9 mouse cellular contexts compared by ENCODE assay signal in genomic region chr15:32257886-32258319, GRCm38 (mm10). TPM values are rescaled to one million over a fixed set of nuclear protein-coding genes. Genes with fewer than 3 reads are reported as not detected.
DNase-seq lines count a peak whose midpoint lies in the region; ATAC-seq and TF ChIP-seq lines count a peak whose summit lies in the region.
"Had no signal": no experiment of that assay in that cellular context is flagged by ENCODE, and none has a peak within 500 bp of the region (broad histone marks: within the 10 kb centered on the region; RNA-seq: fewer than 3 reads in every experiment).

No protein-coding gene starts in this region.

- ATAC-seq in hindbrain, embryonic 16.5 days, result no peak; the same call in 1 of the 2 replicates
- no peak for ATAC-seq in hindbrain, embryonic 11.5 days (ENCODE audit: low FRiP score)
- ATAC-seq in forebrain, postnatal 0 days, result peak; percentile 83
- ATAC-seq in stomach, postnatal 0 days (ENCODE audit: low FRiP score, low TSS enrichment), result 0 out of 2 replicates have a peak, but pooled peaks have one; percentile 40
- ATAC-seq in midbrain, embryonic 16.5 days, result no peak

- no peaks in the 10 kb centered on the region for H3K36me3 ChIP-seq in hindbrain, embryonic 16.5 days (ENCODE audit: control insufficient read depth, insufficient read depth, low read length)
- H3K36me3 ChIP-seq in hindbrain, embryonic 11.5 days (ENCODE audit: control insufficient read depth, insufficient read depth, low read length), result no peaks in the 10 kb centered on the region
- no peaks in the 10 kb centered on the region for H3K36me3 ChIP-seq in forebrain, postnatal 0 days (ENCODE audit: insufficient read depth)
- no peaks in the 10 kb centered on the region for H3K36me3 ChIP-seq in stomach, postnatal 0 days (ENCODE audit: control insufficient read depth, insufficient read depth, low read length)
- no peaks in the 10 kb centered on the region for H3K36me3 ChIP-seq in midbrain, embryonic 16.5 days (ENCODE audit: control insufficient read depth, insufficient read depth, low read length)

- H3K4me3 ChIP-seq in hindbrain, embryonic 16.5 days (ENCODE audit: low read length), result no peak overlapping the region
- no peak overlapping the region for H3K4me3 ChIP-seq in hindbrain, embryonic 11.5 days (ENCODE audit: low read depth, low read length)
- peak overlapping the region; percentile 4; the same call in 1 of the 2 replicates for H3K4me3 ChIP-seq in brown adipose tissue, adult 24 weeks (ENCODE audit: insufficient read depth, low read depth, low read length)
- no peak overlapping the region for H3K4me3 ChIP-seq in forebrain, postnatal 0 days (ENCODE audit: low read depth, low read length)
- H3K4me3 ChIP-seq in stomach, postnatal 0 days (ENCODE audit: low read depth, low read length), result no peak overlapping the region
- H3K4me3 ChIP-seq in midbrain, embryonic 16.5 days (ENCODE audit: low read depth, low read length), result no peak overlapping the region
- H3K4me3 ChIP-seq: erythroblast, embryonic 14.5 days had no signal

- DNase-seq in hindbrain, embryonic 11.5 days (ENCODE audit: low spot score), result no peak
- peak; percentile 79 for DNase-seq in forebrain, postnatal 0 days
- DNase-seq in layer of hippocampus, adult 8-10 months (ENCODE audit: low spot score in 2 of 2), result peak; percentile 63 to 70
- DNase-seq in stomach, postnatal 0 days (ENCODE audit: low spot score), result no peak
- no peak for DNase-seq in ovary, postnatal 10 days (ENCODE audit: low spot score)

- H3K9ac ChIP-seq in hindbrain, embryonic 16.5 days (ENCODE audit: low read depth, low read length), result no peak overlapping the region
- no peak overlapping the region for H3K9ac ChIP-seq in hindbrain, embryonic 11.5 days (ENCODE audit: low read depth, low read length)
- no peak overlapping the region for H3K9ac ChIP-seq in forebrain, postnatal 0 days
- H3K9ac ChIP-seq in stomach, postnatal 0 days (ENCODE audit: low read length), result no peak overlapping the region
- H3K9ac ChIP-seq in midbrain, embryonic 16.5 days (ENCODE audit: low read depth, low read length), result no peak overlapping the region

- H3K27ac ChIP-seq in hindbrain, embryonic 16.5 days (ENCODE audit: low read depth, low read length), result no peak overlapping the region
- no peak overlapping the region for H3K27ac ChIP-seq in hindbrain, embryonic 11.5 days (ENCODE audit: low read depth, low read length)
- H3K27ac ChIP-seq in brown adipose tissue, adult 24 weeks (replicated peaks; ENCODE audit: low read depth, low read length), result no peak overlapping the region
- no peak overlapping the region for H3K27ac ChIP-seq in forebrain, postnatal 0 days (ENCODE audit: low read depth, low read length)
- H3K27ac ChIP-seq in stomach, postnatal 0 days (replicated peaks), result no peak overlapping the region
- no peak overlapping the region for H3K27ac ChIP-seq in midbrain, embryonic 16.5 days (ENCODE audit: low read length)

- no peak for TF ChIP-seq EP300 in stomach, postnatal 0 days (optimal IDR thresholded peaks at IDR 0.05)

- 51% methylated on average over 7 of the region's 7 CpGs for WGBS in hindbrain, embryonic 16.5 days
- WGBS in hindbrain, embryonic 11.5 days, result 64% methylated on average over 7 of the region's 7 CpGs
- WGBS in forebrain, postnatal 0 days, result 30% methylated on average over 7 of the region's 7 CpGs
- 36% methylated on average over 7 of the region's 7 CpGs for WGBS in stomach, postnatal 0 days
- 55% methylated on average over 7 of the region's 7 CpGs for WGBS in midbrain, embryonic 16.5 days

- 0 out of 2 replicates have a peak, but pooled peaks cover 5% of the 10 kb centered on the region for H3K4me1 ChIP-seq in hindbrain, embryonic 16.5 days (ENCODE audit: control insufficient read depth, insufficient read depth, low read depth, low read length)
- no peaks in the 10 kb centered on the region for H3K4me1 ChIP-seq in hindbrain, embryonic 11.5 days (replicated peaks; ENCODE audit: control insufficient read depth, insufficient read depth, low read length)
- no peaks in the 10 kb centered on the region for H3K4me1 ChIP-seq in brown adipose tissue, adult 24 weeks (ENCODE audit: control insufficient read depth, insufficient read depth, insufficient read length, low read length)
- H3K4me1 ChIP-seq in forebrain, postnatal 0 days (ENCODE audit: insufficient read depth), result no peaks in the 10 kb centered on the region
- no peaks in the 10 kb centered on the region; the same call in 1 of the 2 replicates for H3K4me1 ChIP-seq in stomach, postnatal 0 days (replicated peaks; ENCODE audit: control insufficient read depth, insufficient read depth)
- peaks cover 5% of the 10 kb centered on the region for H3K4me1 ChIP-seq in midbrain, embryonic 16.5 days (ENCODE audit: control insufficient read depth, insufficient read depth, low read length)

- no peak for TF ChIP-seq CTCF in forebrain, postnatal 0 days (IDR thresholded peaks at IDR 0.05; ENCODE audit: low read depth)
- TF ChIP-seq CTCF in stomach, postnatal 0 days (IDR thresholded peaks at IDR 0.05; ENCODE audit: low read depth), result no peak

- 0 out of 2 replicates have a peak, but pooled peaks cover 4% of the 10 kb centered on the region for H3K9me3 ChIP-seq in hindbrain, embryonic 16.5 days (ENCODE audit: control insufficient read depth, low read length)
- H3K9me3 ChIP-seq in hindbrain, embryonic 11.5 days (ENCODE audit: control insufficient read depth, low read length), result no peaks in the 10 kb centered on the region
- H3K9me3 ChIP-seq in forebrain, postnatal 0 days (ENCODE audit: low read length), result peaks cover 3% of the 10 kb centered on the region; the same call in 1 of the 2 replicates
- H3K9me3 ChIP-seq in stomach, postnatal 0 days (ENCODE audit: control insufficient read depth, low read length), result no peaks in the 10 kb centered on the region
- no peaks in the 10 kb centered on the region for H3K9me3 ChIP-seq in midbrain, embryonic 16.5 days (replicated peaks; ENCODE audit: control insufficient read depth, low read length, poor library complexity, severe bottlenecking)

- H3K27me3 ChIP-seq in hindbrain, embryonic 16.5 days (replicated peaks; ENCODE audit: control insufficient read depth, insufficient read depth, low read length), result no peaks in the 10 kb centered on the region
- no peaks in the 10 kb centered on the region for H3K27me3 ChIP-seq in hindbrain, embryonic 11.5 days (ENCODE audit: control insufficient read depth, insufficient read depth, low read length)
- no peaks in the 10 kb centered on the region for H3K27me3 ChIP-seq in forebrain, postnatal 0 days (ENCODE audit: insufficient read depth, low read length)
- H3K27me3 ChIP-seq in stomach, postnatal 0 days (ENCODE audit: control insufficient read depth, insufficient read depth, low read length), result no peaks in the 10 kb centered on the region
- H3K27me3 ChIP-seq in midbrain, embryonic 16.5 days (ENCODE audit: control insufficient read depth, insufficient read depth, low read depth, low read length), result no peaks in the 10 kb centered on the region

- H3K4me2 ChIP-seq in hindbrain, embryonic 16.5 days (ENCODE audit: low read length), result peak overlapping the region; percentile 0; the same call in 1 of the 2 replicates
- no peak overlapping the region for H3K4me2 ChIP-seq in hindbrain, embryonic 11.5 days (replicated peaks; ENCODE audit: low read depth, low read length)
- H3K4me2 ChIP-seq in forebrain, postnatal 0 days (ENCODE audit: low read depth), result peak overlapping the region; percentile 9; the same call in 1 of the 2 replicates
- H3K4me2 ChIP-seq in stomach, postnatal 0 days (replicated peaks; ENCODE audit: low read depth), result 0 out of 2 replicates have a peak overlapping the region, but pooled peaks have one; percentile 29
- no peak overlapping the region for H3K4me2 ChIP-seq in midbrain, embryonic 16.5 days (ENCODE audit: low read length)

RNA-seq across cellular contexts. Expression of gene Sema5a, which starts 13.3 kb away (rescaled TPM):
- 10.1 and 11.6 TPM in 2 replicates for polyA plus RNA-seq in hindbrain, embryonic 16.5 days (2015; fragmentation: Nextera tagmentation; extraction: Ambion mirVana)
- 5.8 and 7.5 TPM in 2 replicates for polyA plus RNA-seq in hindbrain, embryonic 11.5 days (2014; fragmentation: Nextera tagmentation; extraction: Ambion mirVana)
- polyA plus RNA-seq in brown adipose tissue, adult 24 weeks (2012; ENCODE audit: insufficient read depth, insufficient read length, missing spikeins), result 1.3 and 1.7 TPM in 2 replicates
- 12.2 and 21.5 TPM in 2 replicates for total RNA-seq in forebrain, postnatal 0 days (2014; rRNA removed)
- 3.7 and 7.6 TPM in 2 replicates for polyA plus RNA-seq in forebrain, postnatal 0 days (2015; fragmentation: Nextera tagmentation; extraction: Ambion mirVana)
- 10 to 100 TPM; 61.4 to 71.1 (median 65.6) TPM for total RNA-seq in layer of hippocampus, adult 8-10 months (2022)
- 5.5 and 6.2 TPM in 2 replicates for polyA plus RNA-seq in stomach, postnatal 0 days (2015; fragmentation: Nextera tagmentation; extraction: Ambion mirVana)
- polyA plus RNA-seq in midbrain, embryonic 16.5 days (2015; fragmentation: Nextera tagmentation; extraction: Ambion mirVana), result 7.1 and 8.1 TPM in 2 replicates
- polyA plus RNA-seq: erythroblast, embryonic 14.5 days had no signal

Comparison
In these comparisons a context has a peak if more than half of its experiments do, and no peak if none do; other contexts are left out.
1. H3K4me2 ChIP-seq: peak in hindbrain, embryonic 16.5 days (single experiment), forebrain, postnatal 0 days (single experiment) and stomach, postnatal 0 days (single experiment); none in hindbrain, embryonic 11.5 days (single experiment) and midbrain, embryonic 16.5 days (single experiment).
2. ATAC-seq: peak in forebrain, postnatal 0 days (single experiment) and stomach, postnatal 0 days (single experiment); none in hindbrain, embryonic 16.5 days (single experiment), hindbrain, embryonic 11.5 days (single experiment) and midbrain, embryonic 16.5 days (single experiment).
3. DNase-seq: peak in forebrain, postnatal 0 days (single experiment) and layer of hippocampus, adult 8-10 months (2 of 2); none in hindbrain, embryonic 11.5 days (single experiment), stomach, postnatal 0 days (single experiment) and ovary, postnatal 10 days (single experiment).